Mouse (Mus musculus): ENCODE measurements around the gene Sh3pxd2b. TPM values are rescaled to one million over a fixed set of nuclear protein-coding genes. Genes with fewer than 3 reads are reported as not detected.

The Sh3pxd2b gene
- polyA plus RNA-seq, 1 experiment, result 0.02 TPM

DNA sequence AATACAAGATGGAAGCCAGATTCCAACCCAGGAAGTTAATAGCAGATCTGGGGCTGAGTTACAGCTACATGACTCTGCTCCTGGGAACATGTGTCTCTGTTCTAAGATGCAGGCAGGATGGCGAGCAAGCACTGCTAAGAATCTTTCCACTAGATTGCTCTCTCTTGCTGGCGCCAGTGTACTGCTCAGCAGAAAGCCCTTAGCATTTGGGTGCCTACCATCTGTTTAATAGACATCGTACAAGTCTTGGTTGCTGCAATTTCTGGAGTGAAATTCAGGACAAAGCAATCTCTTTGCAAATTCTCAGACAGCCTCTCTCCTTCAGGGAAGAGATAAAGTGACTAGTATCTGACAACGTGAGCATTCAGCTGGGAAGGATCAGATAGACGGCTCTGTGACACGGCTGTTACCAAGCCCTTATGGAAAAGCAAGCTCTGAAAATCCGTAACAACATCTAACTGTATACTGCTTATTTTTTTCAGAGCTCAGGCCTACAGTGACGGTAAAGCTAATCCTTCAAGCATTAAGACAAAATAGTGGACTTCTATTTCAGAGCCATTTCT lies 105.8 kb downstream of the Sh3pxd2b start:
- Histone ChIP-seq H3K27me3 (ENCODE audit: control insufficient read depth) (peaks cover 39% of the 10 kb centered on the region), H3K4me3 (replicated peaks) (no peak overlapping the region), H3K9me3 (ENCODE audit: control insufficient read depth, low read length) (no peaks in the 10 kb centered on the region), H3K4me1 (ENCODE audit: control insufficient read depth) (peaks cover 23% of the 10 kb centered on the region), H3K36me3 (ENCODE audit: control insufficient read depth) (no peaks in the 10 kb centered on the region)
- no peak for TF ChIP-seq GATA1 (IDR thresholded peaks at IDR 0.05; ENCODE audit: low read length)
- TF ChIP-seq TAL1 (IDR thresholded peaks at IDR 0.05; ENCODE audit: low read length), result no peak

DNA sequence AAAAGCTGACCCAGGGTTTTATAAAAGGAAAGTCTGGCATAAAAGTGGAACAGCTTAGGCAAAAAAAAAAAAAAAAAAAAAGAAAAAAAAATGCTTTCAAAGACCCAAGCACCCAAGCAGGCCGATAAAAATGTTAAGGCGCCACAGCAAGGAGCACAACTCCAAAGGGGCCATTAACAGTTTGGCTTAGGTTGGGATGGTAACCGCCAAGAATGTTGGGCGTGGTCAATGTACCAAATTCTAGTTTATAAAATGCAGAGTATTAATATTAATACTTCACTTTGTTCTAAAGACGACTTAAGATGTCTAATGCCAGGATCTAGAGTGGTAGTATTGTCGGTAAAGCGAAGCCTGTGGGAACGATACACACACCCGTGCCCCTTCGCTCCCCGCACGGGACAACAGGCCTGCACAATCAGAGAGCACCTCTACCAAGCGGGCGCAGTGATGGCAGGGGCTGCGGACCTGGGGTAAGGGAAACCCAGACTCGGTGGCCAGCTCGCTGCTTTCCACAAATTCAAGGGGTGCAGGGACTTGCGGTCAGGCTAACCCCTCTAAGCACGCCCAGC lies 106.7 kb downstream of the Sh3pxd2b start:
- Histone ChIP-seq H3K9me3 (ENCODE audit: control insufficient read depth, low read length) (no peaks in the 10 kb centered on the region), H3K36me3 (ENCODE audit: control insufficient read depth) (no peaks in the 10 kb centered on the region), H3K4me3 (replicated peaks) (peak overlapping the region; percentile 81), H3K4me1 (ENCODE audit: control insufficient read depth) (peaks cover 23% of the 10 kb centered on the region), H3K27me3 (ENCODE audit: control insufficient read depth) (peaks cover 39% of the 10 kb centered on the region)
- TF ChIP-seq GATA1 (IDR thresholded peaks at IDR 0.05; ENCODE audit: low read length), result no peak
- no peak for TF ChIP-seq TAL1 (IDR thresholded peaks at IDR 0.05; ENCODE audit: low read length)

DNA sequence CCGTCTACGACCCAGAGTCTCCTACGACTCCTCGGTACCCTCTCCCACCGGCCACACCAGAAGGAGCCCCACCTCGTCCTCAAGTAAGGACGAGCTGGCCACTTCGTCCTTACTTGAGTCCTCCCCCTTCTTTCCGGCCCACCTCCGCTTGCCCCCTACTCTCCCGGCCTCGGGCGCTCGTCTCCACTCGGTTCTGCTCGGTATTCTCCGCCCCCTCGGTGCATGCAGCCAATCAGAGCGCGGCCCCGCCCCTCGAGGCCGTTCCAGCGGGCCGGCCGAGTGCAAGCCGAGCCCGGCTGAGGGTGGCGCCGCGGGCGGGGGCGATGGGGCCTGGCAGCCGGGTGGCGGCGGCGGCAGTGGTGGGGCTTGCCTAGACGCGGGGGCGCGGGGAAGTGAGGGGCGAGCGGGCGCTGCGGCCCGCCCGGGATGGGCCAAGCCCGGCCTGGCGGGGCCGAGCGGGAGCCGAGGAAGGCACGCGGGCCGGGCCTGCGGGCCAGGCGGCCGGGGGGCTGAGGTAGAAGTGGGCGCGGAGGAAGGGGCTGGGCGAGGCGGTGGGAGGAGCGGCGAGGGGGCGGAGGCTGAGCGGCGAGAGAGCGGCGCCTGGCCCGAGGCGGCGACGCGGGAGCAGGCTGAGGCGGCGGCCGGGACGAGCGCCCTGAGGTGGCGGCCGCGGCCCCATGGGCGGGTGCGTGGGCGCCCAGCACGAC lies 107.3 kb downstream of the Sh3pxd2b start, which contains the start of gene Ubtd2:
Ubtd2 (plus strand) TSS at position 571 of the 707 bp plus-strand sequence.
- TF ChIP-seq GATA1 (IDR thresholded peaks at IDR 0.05; ENCODE audit: low read length), result no peak
- TF ChIP-seq TAL1 (IDR thresholded peaks at IDR 0.05; ENCODE audit: low read length), result no peak
- no peaks in the 10 kb centered on the region for H3K36me3 ChIP-seq (ENCODE audit: control insufficient read depth)
- H3K9me3 ChIP-seq (ENCODE audit: control insufficient read depth, low read length), result no peaks in the 10 kb centered on the region
- peaks cover 23% of the 10 kb centered on the region for H3K4me1 ChIP-seq (ENCODE audit: control insufficient read depth)
- peak within 1 kb of the TSS; percentile 81 for H3K4me3 ChIP-seq (replicated peaks)
- peaks cover 39% of the 10 kb centered on the region for H3K27me3 ChIP-seq (ENCODE audit: control insufficient read depth)

DNA sequence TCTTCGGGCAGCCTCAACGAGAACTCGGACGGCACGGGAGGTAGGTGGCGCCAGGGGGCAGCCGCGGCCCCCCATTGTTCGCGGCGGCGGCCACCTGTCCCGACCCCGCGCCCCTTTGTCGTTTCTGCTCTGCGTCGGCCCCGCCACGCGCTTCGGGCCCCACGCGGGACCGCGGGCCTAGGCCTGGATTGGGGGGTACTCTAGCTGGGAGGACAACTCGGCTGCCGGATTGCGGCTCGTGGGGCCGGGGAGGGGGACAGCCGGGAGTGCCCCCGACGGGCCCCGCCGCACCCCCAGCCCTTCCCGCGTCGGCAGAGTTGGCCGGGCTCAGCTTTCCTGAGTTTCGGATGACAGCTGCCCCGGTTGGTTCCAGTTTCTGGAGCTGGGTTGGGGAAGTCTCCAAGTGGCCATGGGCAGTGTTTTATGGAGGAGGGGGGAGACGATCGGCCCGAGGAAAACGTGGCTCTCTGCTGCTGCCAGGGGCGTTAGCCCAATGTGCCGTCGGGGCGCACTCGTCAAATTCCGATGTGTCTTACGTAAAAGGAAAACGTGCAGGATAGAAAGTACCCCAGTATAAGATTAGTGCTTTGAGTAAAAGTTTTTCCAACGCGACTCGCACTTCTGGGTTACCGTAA lies 108.0 kb downstream of the Sh3pxd2b start:
- H3K27me3 ChIP-seq (ENCODE audit: control insufficient read depth), result peaks cover 39% of the 10 kb centered on the region
- H3K4me3 ChIP-seq (replicated peaks), result peak overlapping the region; percentile 81
- TF ChIP-seq TAL1 (IDR thresholded peaks at IDR 0.05; ENCODE audit: low read length) (no peak), GATA1 (IDR thresholded peaks at IDR 0.05; ENCODE audit: low read length) (no peak)
- peaks cover 23% of the 10 kb centered on the region for H3K4me1 ChIP-seq (ENCODE audit: control insufficient read depth)
- H3K9me3 ChIP-seq (ENCODE audit: control insufficient read depth, low read length), result no peaks in the 10 kb centered on the region
- H3K36me3 ChIP-seq (ENCODE audit: control insufficient read depth), result no peaks in the 10 kb centered on the region

DNA sequence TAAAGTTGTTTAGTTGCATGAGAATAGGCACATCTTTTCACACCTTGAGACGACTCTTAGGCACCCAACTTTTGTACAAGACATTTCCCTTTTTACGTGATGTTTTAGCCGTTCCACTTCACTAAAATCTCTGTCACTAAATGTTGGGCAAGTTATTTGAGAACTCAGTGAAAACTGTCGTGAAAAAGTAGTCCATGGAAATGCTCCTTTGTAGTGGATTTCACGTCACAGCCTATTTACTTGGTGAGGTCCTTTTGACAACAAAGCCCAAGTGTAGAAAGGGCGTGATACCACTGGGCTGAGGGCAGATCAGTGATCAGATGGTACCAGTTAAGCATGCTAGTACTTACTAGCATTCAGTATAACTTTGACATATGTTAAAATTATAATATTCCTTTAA lies 108.7 kb downstream of the Sh3pxd2b start:
- H3K9me3 ChIP-seq (ENCODE audit: control insufficient read depth, low read length), result no peaks in the 10 kb centered on the region
- TF ChIP-seq GATA1 (IDR thresholded peaks at IDR 0.05; ENCODE audit: low read length), result no peak
- TF ChIP-seq TAL1 (IDR thresholded peaks at IDR 0.05; ENCODE audit: low read length), result no peak
- peaks cover 35% of the 10 kb centered on the region for H3K27me3 ChIP-seq (ENCODE audit: control insufficient read depth)
- H3K4me1 ChIP-seq (ENCODE audit: control insufficient read depth), result peaks cover 23% of the 10 kb centered on the region
- peak overlapping the region; percentile 81 for H3K4me3 ChIP-seq (replicated peaks)
- no peaks in the 10 kb centered on the region for H3K36me3 ChIP-seq (ENCODE audit: control insufficient read depth)

GRCm38 (mm10) chr11:32464282-32464681 lies 116.7 kb downstream of the Sh3pxd2b start:
- Histone ChIP-seq H3K4me1 (ENCODE audit: control insufficient read depth) (peaks cover 2% of the 10 kb centered on the region; the same call in 1 of the 2 replicates), H3K4me3 (replicated peaks) (no peak overlapping the region), H3K36me3 (ENCODE audit: control insufficient read depth) (no peaks in the 10 kb centered on the region), H3K27me3 (ENCODE audit: control insufficient read depth) (no peaks in the 10 kb centered on the region), H3K9me3 (ENCODE audit: control insufficient read depth, low read length) (no peaks in the 10 kb centered on the region)
- no peak for TF ChIP-seq GATA1 (IDR thresholded peaks at IDR 0.05; ENCODE audit: low read length)
- no peak for TF ChIP-seq TAL1 (IDR thresholded peaks at IDR 0.05; ENCODE audit: low read length)

- Histone ChIP-seq H3K4me3 (replicated peaks) (no peak overlapping the region), H3K36me3 (ENCODE audit: control insufficient read depth) (no peaks in the 10 kb centered on the region), H3K27me3 (ENCODE audit: control insufficient read depth) (no peaks in the 10 kb centered on the region), H3K4me1 (ENCODE audit: control insufficient read depth) (no peaks in the 10 kb centered on the region; the same call in 1 of the 2 replicates), H3K9me3 (ENCODE audit: control insufficient read depth, low read length) (no peaks in the 10 kb centered on the region)
- TF ChIP-seq TAL1 (IDR thresholded peaks at IDR 0.05; ENCODE audit: low read length) (no peak), GATA1 (IDR thresholded peaks at IDR 0.05; ENCODE audit: low read length) (no peak)
Measured at GRCm38 (mm10) chr11:32471925-32472324, 124.3 kb downstream of the Sh3pxd2b start.

DNA sequence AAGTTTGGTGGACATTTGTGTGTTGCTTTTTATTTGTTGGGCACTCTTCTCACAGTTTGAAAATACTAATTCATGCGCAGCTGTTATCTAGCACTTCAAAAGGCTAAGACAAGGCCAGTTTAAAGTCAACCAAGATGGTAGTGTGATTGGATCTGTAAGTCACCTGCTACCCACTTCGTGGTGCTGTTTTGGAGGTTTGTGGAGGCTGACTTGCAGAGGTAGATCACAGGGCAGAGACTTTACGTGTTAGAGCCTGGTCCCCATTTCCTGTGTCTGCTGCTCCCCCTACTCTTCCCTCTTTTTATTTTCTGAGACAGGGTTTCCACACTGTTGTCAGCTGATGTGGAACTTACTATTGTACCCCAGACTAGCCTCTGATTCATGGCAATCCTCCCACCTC lies 127.1 kb downstream of the Sh3pxd2b start:
- Histone ChIP-seq H3K4me1 (ENCODE audit: control insufficient read depth) (no peaks in the 10 kb centered on the region), H3K27me3 (ENCODE audit: control insufficient read depth) (no peaks in the 10 kb centered on the region), H3K9me3 (ENCODE audit: control insufficient read depth, low read length) (no peaks in the 10 kb centered on the region), H3K4me3 (replicated peaks) (no peak overlapping the region), H3K36me3 (ENCODE audit: control insufficient read depth) (no peaks in the 10 kb centered on the region)
- no peak for TF ChIP-seq GATA1 (IDR thresholded peaks at IDR 0.05; ENCODE audit: low read length)
- TF ChIP-seq TAL1 (IDR thresholded peaks at IDR 0.05; ENCODE audit: low read length), result no peak

Data from erythroblast, embryonic 14.5 days (primary cell).